Mouse (Mus musculus): ENCODE results near the gene Prep. TPM values are rescaled to one million over a fixed set of nuclear protein-coding genes. Genes with fewer than 3 reads are reported as not detected.
A peak's percentile ranks its signal among the peaks of the same experiment; 100 is the strongest.
"Not testable (repeated sequence)": the region's sequence is repeated elsewhere in the genome, so short reads cannot be mapped to it uniquely, and the experiment has no call there.

Gene Prep
- total RNA-seq, 2 experiments from 2014 or later: 6.0 to 6.9 TPM

DNA sequence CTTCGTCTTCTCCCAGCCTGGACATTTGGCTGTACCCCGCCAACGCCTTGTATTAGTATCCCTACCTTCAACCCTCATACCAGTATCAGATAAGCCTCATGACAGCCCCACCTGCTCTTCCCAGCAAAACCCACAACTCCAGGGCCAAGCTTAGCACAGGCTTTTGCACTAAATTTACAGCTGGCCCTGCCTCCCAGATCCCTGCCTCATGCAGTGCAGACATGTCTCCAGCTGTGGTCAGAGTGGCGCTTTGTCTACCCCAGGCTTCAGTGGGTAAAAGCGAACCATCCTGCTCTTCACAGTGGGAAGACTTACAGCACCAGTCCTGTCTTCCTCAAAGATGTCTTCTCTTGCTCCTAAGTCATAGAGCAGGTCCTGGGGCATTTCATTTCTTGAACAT lies 49.8 kb downstream of the Prep start:
- no peak for DNase-seq (ENCODE audit: low spot score)

DNA sequence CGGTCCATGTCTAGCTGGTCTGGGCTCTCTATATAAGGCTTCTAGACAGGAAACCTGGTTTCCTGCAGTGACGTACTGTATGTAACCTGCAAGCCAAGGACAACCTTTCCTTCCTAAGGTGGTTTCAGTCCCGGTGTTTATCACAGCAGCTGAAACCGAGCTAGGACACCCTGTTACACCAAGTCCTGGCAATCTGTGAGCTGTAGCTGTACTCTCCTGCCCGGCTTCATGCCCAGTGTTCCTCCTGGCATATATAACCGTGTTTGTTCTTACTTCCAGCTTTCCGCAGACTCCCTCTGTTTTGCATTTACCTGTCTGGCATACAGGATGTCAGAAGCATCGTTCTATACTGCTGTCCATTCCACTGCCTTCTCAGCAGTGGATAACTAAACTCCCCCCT lies 51.4 kb downstream of the Prep start:
- DNase-seq (ENCODE audit: low spot score): peak; percentile 34

DNA sequence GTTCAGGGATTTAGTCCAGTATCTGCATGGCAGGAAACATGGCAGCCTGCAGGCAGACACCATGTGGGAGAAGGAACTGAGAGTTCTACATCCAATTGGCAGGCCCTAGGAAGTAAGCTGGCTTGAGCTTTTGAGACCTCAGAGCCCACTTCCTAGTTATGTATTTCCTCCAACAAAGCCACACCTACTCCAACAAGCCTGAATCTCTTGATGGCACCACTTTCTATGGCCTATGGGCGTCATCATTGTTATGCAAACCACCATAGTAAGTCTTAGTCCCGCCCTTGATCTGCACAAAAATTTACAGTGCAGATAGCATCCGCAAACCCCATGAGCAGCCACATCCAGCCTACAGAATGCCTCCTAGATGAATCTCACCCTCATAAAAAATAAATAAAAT lies 54.6 kb downstream of the Prep start:
- no peak for DNase-seq (ENCODE audit: low spot score)

DNA sequence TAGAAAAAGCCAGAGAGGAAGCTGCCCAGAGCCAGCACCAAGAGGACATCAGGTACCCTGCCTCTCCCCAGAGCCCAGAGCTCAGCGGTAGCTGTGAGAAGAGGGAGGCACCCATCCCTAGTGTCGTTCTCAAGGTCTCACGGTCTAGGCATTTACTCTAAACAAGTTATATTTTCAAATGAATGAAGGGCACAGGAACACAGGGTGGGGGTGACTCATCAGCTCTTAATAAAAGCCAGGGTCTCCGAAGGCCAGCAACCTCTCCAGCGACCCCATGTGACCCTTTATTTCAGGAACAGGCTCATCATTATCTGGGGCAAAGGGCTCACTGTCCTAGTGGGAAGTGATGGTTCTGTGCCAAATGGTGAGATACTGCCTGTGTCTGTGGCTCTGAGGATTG lies 55.5 kb downstream of the Prep start:
- peak; percentile 22 for DNase-seq (ENCODE audit: low spot score)

DNA sequence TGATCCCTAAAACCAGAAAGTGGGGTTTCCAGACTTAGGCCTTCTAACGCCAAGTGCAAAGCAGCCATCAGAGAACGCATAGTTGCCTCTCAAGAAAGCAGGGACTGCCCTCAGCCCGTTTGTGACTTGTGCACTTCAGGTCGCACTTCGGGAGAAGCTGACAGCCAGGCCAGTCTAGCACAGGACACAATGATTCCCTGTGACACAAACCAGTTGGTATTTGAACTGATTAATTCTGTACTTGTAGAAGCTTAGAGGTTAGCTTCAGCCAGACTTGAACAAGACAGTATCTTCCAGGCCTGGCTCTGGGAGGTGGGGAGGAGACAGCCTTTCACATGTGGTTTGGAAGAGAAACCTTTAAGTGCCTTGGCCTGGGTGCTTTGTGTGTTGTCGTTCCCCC lies 56.0 kb downstream of the Prep start:
- DNase-seq (ENCODE audit: low spot score): no peak

DNA sequence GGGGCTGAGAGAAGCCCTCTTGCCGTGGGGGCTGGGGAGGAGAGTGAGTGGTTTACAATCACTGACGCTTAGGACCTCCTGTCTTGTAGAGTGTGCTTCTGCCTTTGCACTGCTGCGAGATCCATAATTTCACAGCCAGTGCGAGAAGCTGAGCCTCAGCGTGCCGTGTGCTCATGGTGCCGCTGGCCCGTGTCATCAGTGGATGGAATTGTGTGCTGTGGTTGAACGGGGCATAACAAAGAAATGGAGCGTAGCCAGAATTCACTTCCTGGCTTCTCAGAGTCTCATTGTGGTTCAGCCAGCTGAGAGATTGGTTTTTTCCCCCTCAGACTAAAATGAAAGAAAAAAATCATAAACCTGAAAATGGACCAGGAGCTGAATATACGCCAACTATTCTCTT lies 62.1 kb downstream of the Prep start:
- DNase-seq (ENCODE audit: low spot score): no peak

DNA sequence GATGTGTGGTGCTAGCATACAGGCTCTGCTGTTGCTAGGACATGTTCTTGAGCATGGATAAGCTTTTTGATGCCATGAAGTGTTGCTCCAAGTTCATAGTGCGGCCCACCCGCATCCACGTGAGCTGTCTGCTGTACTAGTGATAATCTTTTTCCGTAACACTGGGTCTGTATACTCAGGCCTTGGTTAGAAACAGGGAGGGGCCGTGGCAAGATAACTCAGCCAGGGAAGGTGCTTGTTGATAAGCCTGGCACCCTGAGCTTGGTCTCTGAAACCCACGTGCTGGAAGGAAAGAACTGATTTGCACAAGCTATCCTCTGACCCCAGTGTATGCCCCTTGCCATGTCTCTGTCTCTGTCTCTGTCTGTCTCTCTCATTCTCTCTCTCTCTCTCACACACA lies 63.0 kb downstream of the Prep start:
- no peak for DNase-seq (ENCODE audit: low spot score)

DNA sequence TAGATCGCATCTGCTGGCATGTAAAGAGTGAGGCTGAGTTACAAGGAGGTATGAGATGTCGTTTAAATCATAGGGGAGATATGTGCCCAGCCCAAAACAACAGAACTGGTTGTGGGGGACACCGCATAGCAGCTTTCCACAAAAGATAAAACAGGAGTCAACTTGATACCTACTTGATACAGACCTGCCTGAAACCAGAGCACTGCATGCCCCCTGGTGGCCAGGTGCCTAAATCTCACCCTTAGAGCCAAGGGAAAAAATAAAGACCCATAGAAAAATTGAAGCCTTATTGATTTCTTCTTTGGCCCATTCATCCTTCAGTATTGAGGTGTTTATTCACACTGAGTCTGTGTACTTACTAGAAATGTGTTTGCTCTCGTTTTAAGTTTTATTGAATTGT lies 65.4 kb downstream of the Prep start:
- no peak for DNase-seq (ENCODE audit: low spot score)

DNA sequence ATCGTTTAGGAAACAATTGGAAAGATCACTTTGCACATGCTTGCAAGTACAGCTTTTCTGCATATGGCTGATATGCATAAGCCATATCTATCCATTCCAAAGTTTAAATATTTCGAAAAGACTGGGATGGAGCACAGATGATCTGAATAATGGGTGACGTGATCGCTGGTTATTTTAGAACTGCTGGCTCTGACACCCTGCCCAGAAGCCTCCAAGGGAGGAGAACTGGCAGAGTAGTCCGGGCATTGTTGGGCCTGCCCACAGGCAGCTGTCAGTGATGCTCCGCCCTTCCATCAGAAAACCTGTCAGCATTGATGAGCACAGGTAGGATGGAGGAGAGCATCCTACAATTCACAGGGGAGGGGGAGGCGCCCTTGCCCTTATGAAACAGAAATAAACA lies 69.8 kb downstream of the Prep start:
- no peak for DNase-seq (ENCODE audit: low spot score)

DNA sequence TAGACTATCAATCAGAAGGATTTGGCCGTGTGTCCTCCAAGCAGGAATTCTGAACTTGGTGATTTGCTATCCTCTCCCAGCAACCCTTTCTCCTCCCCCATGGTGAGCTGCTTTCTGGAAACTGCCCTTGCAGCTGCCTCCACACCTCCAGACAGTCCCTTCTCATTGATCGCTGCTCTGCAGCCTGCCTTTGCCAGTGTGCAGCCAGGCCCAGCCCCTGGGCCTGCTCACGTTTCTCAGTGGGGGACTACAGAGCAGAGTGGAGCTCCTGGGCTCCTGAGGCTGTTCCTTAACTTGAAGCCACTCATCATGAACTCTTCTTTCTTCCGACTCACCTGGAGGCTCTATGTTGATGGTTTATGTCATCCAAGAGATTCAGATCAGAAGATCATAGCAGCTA lies 72.9 kb downstream of the Prep start:
- no peak for DNase-seq (ENCODE audit: low spot score)

DNA sequence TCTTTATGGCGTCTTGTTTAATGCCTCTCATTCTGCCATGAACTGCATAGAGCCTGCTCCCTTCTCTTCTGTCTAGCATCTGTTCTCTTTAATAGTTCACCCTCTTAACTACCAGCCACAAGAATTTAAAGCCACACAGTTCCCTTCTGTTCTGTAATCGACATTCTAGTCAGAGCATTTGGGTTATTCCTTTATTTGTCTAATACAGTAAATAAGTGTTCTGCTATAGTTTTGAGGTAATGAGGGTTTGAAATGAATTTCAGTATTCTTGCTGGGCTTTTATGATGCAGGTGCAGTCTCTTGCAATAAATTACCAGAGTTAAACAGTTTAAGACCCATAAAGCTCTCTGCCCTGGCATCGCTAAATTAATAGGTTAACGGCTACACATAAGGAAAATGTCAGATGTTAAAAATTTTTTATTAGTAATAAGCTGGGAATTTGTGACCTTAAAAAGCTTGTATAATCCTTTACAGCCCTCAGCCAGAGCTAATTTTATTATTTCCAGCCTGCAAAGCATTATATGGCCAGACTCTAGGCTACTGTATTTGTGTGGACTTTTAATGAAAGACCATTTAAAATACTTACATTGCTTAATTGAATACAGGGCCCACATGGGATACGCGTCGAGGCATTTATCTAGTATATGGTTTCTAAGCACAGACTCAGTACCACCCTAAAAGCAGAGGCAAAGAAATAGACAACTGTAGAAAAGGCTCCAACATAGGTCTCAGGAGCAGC lies 73.6 kb downstream of the Prep start:
- DNase-seq (ENCODE audit: low spot score): no peak

DNA sequence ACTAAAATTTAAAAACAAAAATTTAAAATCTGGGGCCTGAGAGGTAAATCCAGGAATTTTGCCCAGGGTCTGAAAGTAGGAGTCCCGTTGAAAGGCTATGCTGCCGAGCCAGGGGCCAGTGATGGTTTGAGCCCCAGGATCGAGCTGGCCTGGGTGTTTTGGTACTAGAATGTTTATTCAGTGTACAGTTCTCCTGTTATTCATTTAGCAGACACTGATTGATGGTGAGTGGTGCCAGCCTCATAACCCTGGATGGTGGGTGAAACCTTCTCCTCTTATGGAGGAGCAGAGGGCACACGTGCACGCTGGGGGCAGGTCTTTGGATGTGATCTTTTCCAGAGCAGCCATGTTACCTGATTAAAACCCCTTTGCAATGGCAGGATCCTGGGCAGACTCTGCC lies 75.4 kb downstream of the Prep start:
- DNase-seq (ENCODE audit: low spot score): no peak

DNA sequence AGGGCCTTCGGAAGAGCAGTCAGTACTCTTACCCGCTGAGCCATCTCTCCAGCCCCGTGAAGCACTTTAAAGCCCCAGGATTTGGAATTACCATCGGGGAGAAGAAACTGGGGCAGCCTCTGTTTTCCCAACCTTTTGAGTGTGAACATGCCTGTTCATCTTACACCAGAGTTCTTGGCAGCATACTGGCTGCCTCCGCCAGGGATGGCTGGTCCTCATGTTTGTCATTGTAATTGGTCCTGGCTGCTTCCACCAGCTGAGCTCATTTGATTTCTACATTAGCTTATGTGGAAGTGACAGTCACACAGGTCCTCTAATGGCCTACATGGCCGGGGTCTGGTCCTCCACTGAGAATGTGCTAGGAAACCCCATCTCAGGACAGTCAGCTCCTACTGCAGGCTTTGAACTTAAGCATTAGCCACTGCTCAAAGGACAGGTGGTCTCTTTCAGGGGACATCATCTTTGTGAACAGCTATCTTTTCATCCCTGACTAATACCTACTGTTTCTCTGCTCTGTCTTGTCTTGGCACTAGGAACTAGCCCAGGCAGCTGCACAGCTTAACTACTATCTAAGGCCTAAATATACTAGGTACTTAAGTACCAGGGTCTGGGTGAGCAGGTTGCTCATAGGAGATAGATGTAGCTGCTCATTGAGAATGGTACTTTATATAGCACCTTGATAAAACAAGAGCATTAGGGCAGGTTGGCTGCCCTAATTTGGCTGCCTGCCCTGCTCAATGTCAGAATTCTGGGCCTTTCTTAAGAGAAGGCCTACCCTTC lies 77.2 kb downstream of the Prep start:
- no peak for DNase-seq (ENCODE audit: low spot score)

DNA sequence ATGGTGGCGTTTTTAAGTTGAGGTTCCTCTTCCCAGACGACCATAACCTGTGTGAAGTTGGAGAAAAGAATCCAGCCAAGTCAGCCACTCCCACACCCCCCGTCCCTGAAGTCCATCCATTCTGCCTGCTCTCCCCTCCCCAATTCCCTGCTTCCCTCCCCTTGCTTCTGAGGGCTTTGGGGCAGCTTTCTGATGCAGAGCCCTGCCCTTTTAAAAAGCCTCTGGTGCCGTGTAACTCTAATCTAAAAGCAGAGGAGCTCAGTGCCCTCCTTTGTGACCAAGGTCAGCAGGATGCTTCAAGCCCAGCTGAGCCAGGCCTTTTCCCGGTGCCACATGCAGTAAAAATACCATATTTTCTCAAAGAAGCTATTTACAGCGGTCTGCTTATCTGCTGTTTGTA lies 79.8 kb downstream of the Prep start:
- DNase-seq (ENCODE audit: low spot score): no peak

DNA sequence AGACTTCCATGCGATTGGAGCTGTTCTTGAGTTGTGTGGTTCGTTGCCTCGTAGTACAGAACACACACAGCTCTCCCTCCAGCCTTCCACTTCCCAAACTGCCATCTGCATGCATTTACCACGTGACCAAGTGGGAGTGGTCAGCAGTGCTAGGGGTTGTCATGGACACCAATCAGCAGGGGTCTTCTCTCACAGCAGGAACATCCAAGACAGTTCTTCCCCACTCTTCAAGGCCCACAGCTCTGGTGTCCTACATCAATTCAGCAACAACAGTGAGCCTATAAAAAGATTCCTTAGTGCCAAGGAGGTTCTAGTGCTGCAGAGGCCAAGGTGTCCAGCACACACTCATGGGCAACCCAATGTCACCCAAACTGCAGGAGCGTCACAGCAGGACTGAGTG lies 84.1 kb downstream of the Prep start:
- DNase-seq (ENCODE audit: low spot score): no peak

DNA sequence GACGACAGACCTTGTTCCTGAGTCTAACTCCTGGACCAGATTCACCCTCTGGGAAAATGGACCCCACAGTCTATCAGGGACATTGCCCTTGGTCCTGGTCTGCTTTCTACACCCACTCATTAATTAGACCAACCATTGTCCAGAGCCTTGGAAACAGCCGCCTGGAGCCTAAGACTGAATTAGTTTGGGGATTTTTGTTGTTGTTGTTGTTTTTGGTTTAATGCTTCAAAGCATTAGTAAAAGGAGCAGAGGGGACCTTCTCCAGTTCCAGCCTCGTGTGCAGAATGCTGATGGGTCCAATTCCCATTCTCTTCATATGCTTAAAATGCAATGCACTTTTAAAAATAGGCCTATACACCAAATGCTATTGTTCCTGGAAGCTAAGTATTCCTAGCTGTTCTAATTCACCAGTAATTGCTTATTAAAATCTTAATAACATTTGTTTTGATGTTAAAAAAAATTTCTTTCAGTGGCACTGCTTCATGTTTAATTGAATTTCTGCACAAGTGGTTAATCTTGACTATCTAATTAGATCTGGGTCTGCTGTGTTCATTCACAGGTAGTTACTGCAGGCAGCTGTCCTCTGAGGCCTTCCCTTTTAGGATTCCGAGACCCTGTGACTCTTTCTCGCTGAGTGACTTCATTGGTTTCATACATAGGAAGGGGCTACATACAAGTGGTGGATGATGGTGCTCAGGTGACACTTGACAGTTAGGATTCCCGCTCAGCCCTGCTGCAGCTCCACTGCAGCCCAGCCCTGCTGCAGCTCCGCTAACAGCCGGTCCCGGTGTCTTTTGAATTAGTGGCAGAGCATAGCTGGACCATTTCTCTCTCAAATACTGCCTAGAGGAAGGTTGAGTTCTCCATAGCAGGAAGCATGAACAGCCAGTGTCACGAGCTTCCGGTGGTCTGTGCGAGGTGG lies 85.0 kb downstream of the Prep start:
- no peak for DNase-seq (ENCODE audit: low spot score)

DNA sequence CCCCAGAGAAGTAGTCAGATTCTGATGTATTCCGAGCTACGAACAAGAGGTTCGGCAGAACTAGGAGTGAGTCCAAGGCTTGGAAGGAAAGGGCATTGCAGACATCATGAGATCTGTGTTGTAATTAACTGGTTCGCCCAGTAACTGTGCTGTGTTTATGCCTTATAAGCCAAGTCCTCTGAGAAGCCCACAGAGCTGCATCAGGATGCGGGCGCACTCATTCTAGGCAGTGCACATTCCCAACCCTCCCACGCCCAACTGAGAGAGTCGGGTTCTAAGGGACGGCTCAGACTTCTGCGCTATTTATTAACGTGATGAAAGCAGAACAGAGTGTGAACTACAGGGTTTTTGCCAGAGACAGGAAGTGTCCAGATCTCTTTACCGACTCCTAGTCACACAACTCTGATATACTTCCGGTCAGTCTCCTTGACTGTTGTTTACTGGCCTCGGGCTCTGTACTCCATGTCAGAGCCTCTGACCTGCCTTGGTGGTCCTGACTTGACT lies 87.6 kb downstream of the Prep start:
- no peak for DNase-seq (ENCODE audit: low spot score)

DNA sequence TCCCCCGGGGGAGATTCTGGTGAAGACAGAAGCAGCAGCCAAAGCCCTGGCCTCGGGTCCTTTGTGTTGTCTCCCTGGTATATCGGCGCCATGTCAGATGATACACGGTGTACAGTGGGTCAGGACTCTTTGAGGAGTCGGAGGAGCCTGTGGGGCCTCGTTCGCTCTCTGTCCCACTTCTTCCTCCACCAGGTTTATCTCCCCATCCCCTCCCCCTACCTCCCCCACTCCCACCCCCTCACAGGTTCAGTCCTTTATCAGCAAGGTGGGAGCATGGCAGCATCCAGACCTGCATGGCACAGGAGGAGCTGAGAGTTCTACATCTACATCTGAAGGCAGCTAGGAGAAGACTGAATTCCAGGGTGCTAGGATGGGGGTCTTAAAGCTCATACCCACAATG lies 98.8 kb downstream of the Prep start:
- DNase-seq (ENCODE audit: low spot score): no peak

DNA sequence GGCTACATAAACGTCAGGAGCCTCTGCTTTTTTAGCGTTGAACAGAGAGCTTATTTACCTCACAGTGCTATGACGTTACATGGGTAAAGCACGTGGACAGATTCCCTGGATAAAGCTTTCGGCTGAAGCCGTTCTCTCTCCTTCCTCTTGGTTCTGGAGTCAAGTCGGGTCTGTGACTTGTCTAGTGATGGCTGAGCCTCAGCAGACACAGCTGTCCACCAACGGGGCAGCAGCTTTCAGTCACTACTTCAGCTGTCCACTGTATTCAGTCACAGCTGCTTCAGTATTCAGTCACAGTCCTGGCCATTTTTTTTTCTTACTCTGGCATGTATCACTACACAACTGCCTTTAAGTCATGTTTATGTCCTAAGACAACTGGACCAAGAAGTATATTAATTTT lies 106.9 kb downstream of the Prep start:
- DNase-seq (ENCODE audit: low spot score): no peak

DNA sequence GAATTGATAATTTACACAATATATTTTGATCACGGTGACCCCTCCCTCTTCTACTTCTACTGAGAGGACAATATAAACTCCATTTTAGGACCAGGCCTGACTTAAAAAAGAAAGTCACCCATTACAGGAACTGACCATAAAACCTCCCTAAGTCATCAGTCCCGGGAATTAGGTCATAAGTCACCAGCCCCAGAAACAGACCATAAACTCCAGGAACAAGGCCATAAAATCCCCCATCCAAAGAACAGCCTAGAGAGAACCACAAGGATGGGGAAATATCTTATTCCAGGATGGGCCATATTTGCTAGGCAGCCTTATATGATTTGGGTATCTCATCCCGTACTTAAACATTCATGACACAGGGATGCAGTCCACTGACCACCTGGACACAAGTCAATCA lies 107.3 kb downstream of the Prep start:
- no peak for DNase-seq (ENCODE audit: low spot score)

DNA sequence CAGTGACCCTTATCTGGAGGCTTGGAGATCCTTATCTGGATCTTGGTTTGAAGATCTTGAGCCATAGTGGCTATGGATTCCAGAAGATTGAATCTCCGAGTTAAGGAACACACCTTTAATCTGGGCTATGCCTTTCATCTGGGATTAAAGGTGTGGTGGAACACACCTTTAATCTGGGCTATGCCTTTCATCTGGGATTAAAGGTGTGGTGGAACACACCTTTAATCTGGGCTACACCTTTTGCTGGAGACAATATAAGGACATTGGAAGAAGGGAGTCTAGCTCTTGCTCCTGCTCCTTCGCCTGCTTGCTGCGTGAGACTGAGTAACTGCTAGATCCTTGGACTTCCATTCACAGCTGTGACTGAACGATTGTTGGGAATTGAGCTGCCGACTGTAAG lies 110.8 kb downstream of the Prep start, which contains the start of gene Popdc3:
Gene Popdc3, plus strand, starts transcription at position 301 of the 400 bp plus-strand sequence.
- not testable (repeated sequence) for DNase-seq (ENCODE audit: low spot score)

Measured in gastrocnemius, adult 18-20 months (tissue).